Mouse (Mus musculus) CD4-positive helper T cell, adult 2 months (primary cell): ENCODE measurements around the gene Traf4.
"Not testable (repeated sequence)": the region's sequence is repeated elsewhere in the genome, so short reads cannot be mapped to it uniquely, and the experiment has no call there.

ENCODE experiments used
- DNase-seq: peaks from one replicate; pipeline ENCODE4 v3.0.0-alpha.2; 2012; ENCODE audit warnings: low read depth, missing footprints, low spot score

The Traf4 gene

GRCm38 (mm10) chr11:78164924-78165760 lies at the start of gene Traf4:
Gene Traf4 (minus strand): TSS chr11:78165589.
- peak; percentile 86 for DNase-seq

- peak; percentile 26 for DNase-seq
These were observed 47.9 kb upstream of the Traf4 start for GRCm38 (mm10) chr11:78213086-78213817.

GRCm38 (mm10) chr11:78211513-78211912 lies 46.1 kb upstream of the Traf4 start:
- DNase-seq, result no peak

- DNase-seq, result no peak
These were observed 45.2 kb upstream of the Traf4 start for GRCm38 (mm10) chr11:78210615-78211014.

GRCm38 (mm10) chr11:78209886-78210285 lies 44.5 kb upstream of the Traf4 start:
- DNase-seq, result no peak

GRCm38 (mm10) chr11:78207190-78207589 lies 41.8 kb upstream of the Traf4 start:
- DNase-seq, result no peak

GRCm38 (mm10) chr11:78205361-78206206 lies 40.2 kb upstream of the Traf4 start:
- DNase-seq, result no peak

- no peak for DNase-seq
These were observed 38.9 kb upstream of the Traf4 start for GRCm38 (mm10) chr11:78204287-78204686.

GRCm38 (mm10) chr11:78202372-78202771 lies 37.0 kb upstream of the Traf4 start:
- DNase-seq, result no peak

GRCm38 (mm10) chr11:78195101-78195863 lies 29.9 kb upstream of the Traf4 start:
- DNase-seq, result no peak

GRCm38 (mm10) chr11:78194411-78195100 lies 29.2 kb upstream of the Traf4 start:
- DNase-seq, result peak; percentile 65

GRCm38 (mm10) chr11:78193113-78193512 lies 27.7 kb upstream of the Traf4 start, which contains the start of gene Proca1:
Gene Proca1 (plus strand): TSS chr11:78193392.
- DNase-seq, result no peak

- DNase-seq, result no peak
These were observed 24.7 kb upstream of the Traf4 start for GRCm38 (mm10) chr11:78190041-78190440.

GRCm38 (mm10) chr11:78189234-78190040 lies 24.0 kb upstream of the Traf4 start:
- peak; percentile 52 for DNase-seq

GRCm38 (mm10) chr11:78188331-78189233 lies 23.2 kb upstream of the Traf4 start, which contains the start of gene Rab34:
Gene Rab34 (plus strand): TSS chr11:78188430.
- DNase-seq, result peak; percentile 37

- not testable (repeated sequence) for DNase-seq
These were observed 19.3 kb upstream of the Traf4 start for GRCm38 (mm10) chr11:78184702-78185101.

- DNase-seq, result no peak
These were observed 18.6 kb upstream of the Traf4 start for GRCm38 (mm10) chr11:78183884-78184514.
